Comparison of ENCODE assay signal across 22 mouse cellular contexts in genomic region chr19:57266374-57267085, GRCm38 (mm10). TPM values are rescaled to one million over a fixed set of nuclear protein-coding genes. Genes with fewer than 3 reads are reported as not detected.
DNase-seq lines count a peak whose midpoint lies in the region; ATAC-seq lines count a peak whose summit lies in the region.
"Had no signal": no experiment of that assay in that cellular context is flagged by ENCODE, and none has a peak within 500 bp of the region (broad histone marks: within the 10 kb centered on the region; RNA-seq: fewer than 3 reads in every experiment).

No protein-coding gene starts in this region.

- WGBS in heart, embryonic 12.5 days: 83% methylated on average over 10 of the region's 10 CpGs

- no peaks in the 10 kb centered on the region for H3K36me3 ChIP-seq in heart, embryonic 12.5 days
- H3K36me3 ChIP-seq: embryonic facial prominence, embryonic 12.5 days; liver, embryonic 15.5 days; midbrain, embryonic 10.5 days had no signal

- DNase-seq in adrenal gland, postnatal 10 days: peak; percentile 56
- DNase-seq in adrenal gland, postnatal 4 days (ENCODE audit: low spot score in 2 of 2): no peak
- peak; percentile 73 to 86 for DNase-seq in heart, adult 18-20 months
- DNase-seq in heart, postnatal 4 days: peak; percentile 50
- no peak for DNase-seq in embryo, embryonic 9.5 days (ENCODE audit: extremely low spot score)
- no peak for DNase-seq in frontal cortex, adult 2 months (ENCODE audit: extremely low spot score in 1 of 2, low spot score in 1 of 2)
- DNase-seq: cerebellum, adult 9-10 months; forebrain, postnatal 0 days; kidney, postnatal 36 days; layer of hippocampus, adult 9-11 months; right cerebral cortex, postnatal 14 days; thymus, adult 2 months had no signal

- H3K9me3 ChIP-seq in heart, embryonic 12.5 days (replicated peaks): no peaks in the 10 kb centered on the region
- H3K9me3 ChIP-seq: embryonic facial prominence, embryonic 12.5 days; liver, embryonic 15.5 days; midbrain, embryonic 10.5 days had no signal

- H3K27ac ChIP-seq in heart, embryonic 12.5 days (ENCODE audit: poor library complexity, severe bottlenecking): no peak overlapping the region
- peak overlapping the region; percentile 93 for H3K27ac ChIP-seq in brown adipose tissue, adult 24 weeks (replicated peaks; ENCODE audit: low read depth, low read length)
- H3K27ac ChIP-seq: embryonic facial prominence, embryonic 12.5 days; left cerebral cortex, adult 2 months; liver, embryonic 15.5 days; macrophage; midbrain, embryonic 10.5 days had no signal

- no peak overlapping the region for H3K9ac ChIP-seq in heart, embryonic 12.5 days
- H3K9ac ChIP-seq: embryonic facial prominence, embryonic 12.5 days; forebrain, postnatal 0 days; liver, embryonic 15.5 days had no signal

- peaks cover 47% of the 10 kb centered on the region for H3K4me1 ChIP-seq in heart, embryonic 12.5 days (replicated peaks)
- peaks cover 55% of the 10 kb centered on the region for H3K4me1 ChIP-seq in brown adipose tissue, adult 24 weeks (ENCODE audit: control insufficient read depth, insufficient read depth, insufficient read length, low read length)
- H3K4me1 ChIP-seq: embryonic facial prominence, embryonic 12.5 days had no signal

- no peaks in the 10 kb centered on the region for H3K27me3 ChIP-seq in heart, embryonic 12.5 days (replicated peaks)
- H3K27me3 ChIP-seq: embryonic facial prominence, embryonic 12.5 days; liver, embryonic 15.5 days; Patski had no signal

- no peak overlapping the region for H3K4me2 ChIP-seq in heart, embryonic 12.5 days
- H3K4me2 ChIP-seq: embryonic facial prominence, embryonic 12.5 days; liver, embryonic 15.5 days had no signal

- ATAC-seq in heart, embryonic 12.5 days (ENCODE audit: insufficient number of reproducible peaks, low FRiP score): no peak
- ATAC-seq: forebrain, postnatal 0 days; hindbrain, embryonic 16.5 days; intestine, embryonic 16.5 days; Patski had no signal

- H3K4me3 ChIP-seq in heart, embryonic 12.5 days: no peak overlapping the region
- H3K4me3 ChIP-seq in brown adipose tissue, adult 24 weeks (ENCODE audit: insufficient read depth, low read depth, low read length): no peak overlapping the region
- H3K4me3 ChIP-seq: embryonic facial prominence, embryonic 12.5 days; left cerebral cortex, adult 2 months; liver, embryonic 15.5 days; midbrain, embryonic 10.5 days had no signal

RNA-seq across cellular contexts. Expression of gene Ablim1, which starts 48.2 kb away (rescaled TPM):
- 10 to 100 TPM; 83.6 to 94.5 TPM for total RNA-seq in adrenal gland, postnatal 10 days (2021)
- total RNA-seq in adrenal gland, postnatal 4 days (2021): 10 to 100 TPM; 50.9 to 59.8 TPM
- 100 to 1,000 TPM; 384 to 401 TPM for total RNA-seq in heart, adult 18-20 months (2021)
- 53.4 and 53.5 TPM in 2 replicates for polyA plus RNA-seq in heart, embryonic 12.5 days (2016; fragmentation: Nextera tagmentation; extraction: Ambion mirVana)
- 52.5 and 54.2 TPM in 2 replicates for polyA plus RNA-seq in brown adipose tissue, adult 24 weeks (2012; ENCODE audit: insufficient read depth, insufficient read length, missing spikeins)
- 100 to 1,000 TPM; 312 to 353 TPM for total RNA-seq in heart, postnatal 4 days (2021)
- polyA plus RNA-seq in frontal cortex, adult 2 months (2012; rRNA removed): 54.2 and 56.0 TPM in 2 replicates

Comparison
In these comparisons a context has a peak if more than half of its experiments do, and no peak if none do; other contexts are left out.
1. DNase-seq: peak in adrenal gland, postnatal 10 days (single experiment), heart, adult 18-20 months (2 of 2) and heart, postnatal 4 days (single experiment); none in adrenal gland, postnatal 4 days (0 of 2), embryo, embryonic 9.5 days (single experiment) and frontal cortex, adult 2 months (0 of 2).